Mouse (Mus musculus): ENCODE data around the gene Gm4952.

GRCm38 (mm10) chr19:12595135-12595529, 4.6 kb upstream of the Gm4952 start:
- TF ChIP-seq MAX (IDR thresholded peaks at IDR 0.05; ENCODE audit: low read depth) (no peak), POLR2A (IDR thresholded peaks at IDR 0.05; ENCODE audit: insufficient read length, low read depth) (no peak), MYOG (IDR thresholded peaks at IDR 0.05; ENCODE audit: control insufficient read depth in 1 of 3, insufficient read depth in 1 of 3, insufficient read length in 2 of 3, low read depth in 2 of 3) (no peak), POLR2AphosphoS2 (IDR thresholded peaks at IDR 0.05; ENCODE audit: insufficient read length, low read depth) (no peak), USF1 (IDR thresholded peaks at IDR 0.05; ENCODE audit: low read depth) (no peak), TCF12 (IDR thresholded peaks at IDR 0.05; ENCODE audit: insufficient read depth, poor library complexity, severe bottlenecking) (no peak), E2F4 (IDR thresholded peaks at IDR 0.05; ENCODE audit: insufficient read depth) (no peak), SRF (IDR thresholded peaks at IDR 0.05; ENCODE audit: control insufficient read depth, insufficient read length, low read depth) (no peak), MYOD1 (IDR thresholded peaks at IDR 0.05; ENCODE audit: control insufficient read depth in 1 of 3, insufficient read length in 2 of 3, low read depth in 2 of 3) (no peak), TCF3 (IDR thresholded peaks at IDR 0.05; ENCODE audit: insufficient read length, low read depth) (no peak), CEBPB (IDR thresholded peaks at IDR 0.05; ENCODE audit: insufficient read depth, poor library complexity, severe bottlenecking) (no peak), REST (IDR thresholded peaks at IDR 0.05; ENCODE audit: insufficient read depth, insufficient read length) (no peak)

Data from myocyte (in vitro differentiated cells).